Comparison of ENCODE assay signal across 8 mouse cellular contexts in genomic region chr9:44361931-44362330, GRCm38 (mm10). TPM values are rescaled to one million over a fixed set of nuclear protein-coding genes. Genes with fewer than 3 reads are reported as not detected.
DNase-seq lines count a peak whose midpoint lies in the region; ATAC-seq and TF ChIP-seq lines count a peak whose summit lies in the region.
"Not testable (repeated sequence)": the region's sequence is repeated elsewhere in the genome, so short reads cannot be mapped to it uniquely, and the experiment has no call there.

No protein-coding gene starts in this region.

- TF ChIP-seq RAD21 in MEL (IDR thresholded peaks at IDR 0.05; ENCODE audit: low read depth, low read length) = not testable (repeated sequence)

- not testable (repeated sequence) for H3K9me3 ChIP-seq in MEL (replicated peaks; ENCODE audit: insufficient read depth, low read length); erythroblast, embryonic 14.5 days (ENCODE audit: control insufficient read depth, low read length); heart, embryonic 12.5 days (replicated peaks); hindbrain, postnatal 0 days (ENCODE audit: low read length); limb, embryonic 11.5 days (ENCODE audit: control insufficient read depth, low read length); lung, embryonic 14.5 days (ENCODE audit: low read depth, low read length); midbrain, postnatal 0 days (ENCODE audit: low read length); stomach, postnatal 0 days (ENCODE audit: control insufficient read depth, low read length)

- TF ChIP-seq POLR2A in MEL (IDR thresholded peaks at IDR 0.05; ENCODE audit: control insufficient read depth in 1 of 2, insufficient read depth in 1 of 2, low read depth in 1 of 2, low read length in 2 of 2, poor library complexity in 1 of 2) = not testable (repeated sequence)

- H3K27ac ChIP-seq in MEL (ENCODE audit: control insufficient read depth, low read depth, low read length) = peak overlapping the region; percentile 86
- not testable (repeated sequence) for H3K27ac ChIP-seq in heart, embryonic 12.5 days (ENCODE audit: poor library complexity, severe bottlenecking); limb, embryonic 11.5 days (replicated peaks; ENCODE audit: low read depth, low read length)
- H3K27ac ChIP-seq in hindbrain, postnatal 0 days = peak overlapping the region; percentile 67; the same call in 1 of the 2 replicates
- H3K27ac ChIP-seq in lung, embryonic 14.5 days (ENCODE audit: low read depth) = 0 out of 2 replicates have a peak overlapping the region, but pooled peaks have one; percentile 64
- H3K27ac ChIP-seq in midbrain, postnatal 0 days (ENCODE audit: low read depth, low read length) = 0 out of 2 replicates have a peak overlapping the region, but pooled peaks have one; percentile 78
- H3K27ac ChIP-seq in stomach, postnatal 0 days (replicated peaks) = 0 out of 2 replicates have a peak overlapping the region, but pooled peaks have one; percentile 6

- H3K4me1 ChIP-seq in MEL (ENCODE audit: control insufficient read depth in 1 of 2, insufficient read depth in 2 of 2, low read length in 2 of 2); heart, embryonic 12.5 days (replicated peaks); hindbrain, postnatal 0 days (ENCODE audit: insufficient read depth, low read length); limb, embryonic 11.5 days (ENCODE audit: control insufficient read depth, insufficient read depth, low read length); lung, embryonic 14.5 days (ENCODE audit: insufficient read depth); midbrain, postnatal 0 days (ENCODE audit: insufficient read depth, low read length); stomach, postnatal 0 days (replicated peaks; ENCODE audit: control insufficient read depth, insufficient read depth): not testable (repeated sequence)
- peaks cover 32% of the 10 kb centered on the region for H3K4me1 ChIP-seq in erythroblast, embryonic 14.5 days (ENCODE audit: control insufficient read depth)

- not testable (repeated sequence) for TF ChIP-seq CTCF in MEL (IDR thresholded peaks at IDR 0.05 in 2 of 3, conservative IDR thresholded peaks at IDR 0.05 in 1 of 3; ENCODE audit: control insufficient read depth in 1 of 3, insufficient read depth in 1 of 3, low read depth in 2 of 3, low read length in 3 of 3, poor library complexity in 1 of 3, severe bottlenecking in 1 of 3); hindbrain, postnatal 0 days (IDR thresholded peaks at IDR 0.05; ENCODE audit: low read depth); lung, embryonic 14.5 days (IDR thresholded peaks at IDR 0.05; ENCODE audit: low read depth); midbrain, postnatal 0 days (IDR thresholded peaks at IDR 0.05); stomach, postnatal 0 days (IDR thresholded peaks at IDR 0.05; ENCODE audit: low read depth)

- not testable (repeated sequence) for DNase-seq in MEL (ENCODE audit: low read depth, low spot score); hindbrain, postnatal 0 days (ENCODE audit: low spot score); limb, embryonic 11.5 days (ENCODE audit: low spot score); lung, embryonic 14.5 days; midbrain, postnatal 0 days (ENCODE audit: low spot score); stomach, postnatal 0 days (ENCODE audit: low spot score)

- not testable (repeated sequence) for TF ChIP-seq EP300 in MEL (IDR thresholded peaks at IDR 0.05; ENCODE audit: low read depth in 1 of 2, low read length in 2 of 2); stomach, postnatal 0 days (optimal IDR thresholded peaks at IDR 0.05)

- H3K9ac ChIP-seq in MEL (ENCODE audit: control insufficient read depth, low read depth, low read length, poor library complexity, severe bottlenecking) = peak overlapping the region; percentile 51
- H3K9ac ChIP-seq in heart, embryonic 12.5 days; hindbrain, postnatal 0 days (replicated peaks; ENCODE audit: low read length); midbrain, postnatal 0 days (replicated peaks; ENCODE audit: low read length, poor library complexity, severe bottlenecking); stomach, postnatal 0 days (ENCODE audit: low read length): not testable (repeated sequence)
- peak overlapping the region; percentile 60; the same call in 1 of the 2 replicates for H3K9ac ChIP-seq in limb, embryonic 11.5 days (ENCODE audit: low read length)
- peak overlapping the region; percentile 64; the same call in 1 of the 2 replicates for H3K9ac ChIP-seq in lung, embryonic 14.5 days

- H3K4me2 ChIP-seq in heart, embryonic 12.5 days = peak overlapping the region; percentile 96
- H3K4me2 ChIP-seq in hindbrain, postnatal 0 days (ENCODE audit: low read depth, low read length) = peak overlapping the region; percentile 74
- H3K4me2 ChIP-seq in limb, embryonic 11.5 days (ENCODE audit: low read depth, severe bottlenecking) = peak overlapping the region; percentile 47
- peak overlapping the region; percentile 80 for H3K4me2 ChIP-seq in lung, embryonic 14.5 days
- peak overlapping the region; percentile 66 for H3K4me2 ChIP-seq in midbrain, postnatal 0 days (ENCODE audit: low read depth, low read length, poor library complexity, severe bottlenecking)
- H3K4me2 ChIP-seq in stomach, postnatal 0 days (replicated peaks; ENCODE audit: low read depth) = peak overlapping the region; percentile 76

- not testable (repeated sequence) for H3K27me3 ChIP-seq in MEL (ENCODE audit: control insufficient read depth in 1 of 2, insufficient read depth in 2 of 2, low read length in 2 of 2); erythroblast, embryonic 14.5 days (ENCODE audit: control insufficient read depth); heart, embryonic 12.5 days (replicated peaks); hindbrain, postnatal 0 days (ENCODE audit: insufficient read depth, low read length); limb, embryonic 11.5 days (ENCODE audit: control insufficient read depth, insufficient read depth, low read length); lung, embryonic 14.5 days (ENCODE audit: insufficient read depth, low read length); midbrain, postnatal 0 days (ENCODE audit: insufficient read depth, low read length); stomach, postnatal 0 days (ENCODE audit: control insufficient read depth, insufficient read depth, low read length)

- not testable (repeated sequence) for H3K36me3 ChIP-seq in MEL (ENCODE audit: control insufficient read depth in 1 of 2, insufficient read depth in 2 of 2, low read length in 2 of 2); limb, embryonic 11.5 days (ENCODE audit: control insufficient read depth, insufficient read depth, low read length); midbrain, postnatal 0 days (ENCODE audit: insufficient read depth, low read length)
- peaks cover 29% of the 10 kb centered on the region for H3K36me3 ChIP-seq in erythroblast, embryonic 14.5 days (ENCODE audit: control insufficient read depth)
- peaks cover 24% of the 10 kb centered on the region for H3K36me3 ChIP-seq in heart, embryonic 12.5 days
- H3K36me3 ChIP-seq in hindbrain, postnatal 0 days (ENCODE audit: insufficient read depth, low read length) = peaks cover 18% of the 10 kb centered on the region; the same call in 1 of the 2 replicates
- H3K36me3 ChIP-seq in lung, embryonic 14.5 days (ENCODE audit: insufficient read depth) = peaks cover 29% of the 10 kb centered on the region
- peaks cover 12% of the 10 kb centered on the region for H3K36me3 ChIP-seq in stomach, postnatal 0 days (ENCODE audit: control insufficient read depth, insufficient read depth, low read length)

- not testable (repeated sequence) for ATAC-seq in heart, embryonic 12.5 days (ENCODE audit: insufficient number of reproducible peaks, low FRiP score)
- ATAC-seq in hindbrain, postnatal 0 days = peak; percentile 49
- peak; percentile 39 for ATAC-seq in limb, embryonic 11.5 days (ENCODE audit: insufficient number of reproducible peaks, low FRiP score, low TSS enrichment, low read depth)
- peak; percentile 33; the same call in 1 of the 2 replicates for ATAC-seq in lung, embryonic 14.5 days (ENCODE audit: insufficient read depth)
- peak; percentile 47; the same call in 1 of the 2 replicates for ATAC-seq in midbrain, postnatal 0 days (ENCODE audit: low FRiP score)
- 0 out of 2 replicates have a peak, but pooled peaks have one; percentile 28 for ATAC-seq in stomach, postnatal 0 days (ENCODE audit: low FRiP score, low TSS enrichment)

- peaks cover 12% of the 10 kb centered on the region for H3K79me2 ChIP-seq in MEL (ENCODE audit: control insufficient read depth, insufficient read depth, low read length, poor library complexity)

- H3K4me3 ChIP-seq in MEL (ENCODE audit: control insufficient read depth in 1 of 2, insufficient read depth in 1 of 2, low read depth in 2 of 2, low read length in 2 of 2) = peak overlapping the region; percentile 11 to 37; a peak in 2 of 4 replicates
- H3K4me3 ChIP-seq in erythroblast, embryonic 14.5 days (replicated peaks) = peak overlapping the region; percentile 82
- peak overlapping the region; percentile 99 for H3K4me3 ChIP-seq in heart, embryonic 12.5 days
- H3K4me3 ChIP-seq in hindbrain, postnatal 0 days (ENCODE audit: low read length) = peak overlapping the region; percentile 50
- peak overlapping the region; percentile 69 for H3K4me3 ChIP-seq in limb, embryonic 11.5 days (ENCODE audit: low read depth, low read length)
- peak overlapping the region; percentile 64 for H3K4me3 ChIP-seq in lung, embryonic 14.5 days (ENCODE audit: low read depth, low read length)
- H3K4me3 ChIP-seq in midbrain, postnatal 0 days (ENCODE audit: low read depth, low read length) = peak overlapping the region; percentile 65
- H3K4me3 ChIP-seq in stomach, postnatal 0 days (ENCODE audit: low read depth, low read length) = peak overlapping the region; percentile 77; the same call in 1 of the 2 replicates

- WGBS in heart, embryonic 12.5 days = 45% methylated on average over 4 of the region's 4 CpGs
- WGBS in hindbrain, postnatal 0 days = 37% methylated on average over 4 of the region's 4 CpGs
- WGBS in limb, embryonic 11.5 days = 48% methylated on average over 4 of the region's 4 CpGs
- 41% methylated on average over 4 of the region's 4 CpGs for WGBS in lung, embryonic 14.5 days
- WGBS in midbrain, postnatal 0 days = 43% methylated on average over 4 of the region's 4 CpGs
- 45% methylated on average over 4 of the region's 4 CpGs for WGBS in stomach, postnatal 0 days

RNA-seq across cellular contexts. Expression of gene Vps11, which starts 0.5 kb away (rescaled TPM):
- 18.4 and 18.6 TPM in 2 replicates for total RNA-seq in MEL (2012; rRNA removed)
- polyA plus RNA-seq in MEL (2012; ENCODE audit: insufficient read depth in 1 of 2, insufficient read length in 2 of 2, low read depth in 1 of 2, low replicate concordance in 2 of 2, missing spikeins in 1 of 2) = 10 to 100 TPM in 1 of 2 experiments, not detected in 1; 27.1 TPM
- 1.4 and 1.5 TPM in 2 replicates for polyA plus RNA-seq in erythroblast, embryonic 14.5 days (2012)
- polyA plus RNA-seq in heart, embryonic 12.5 days (2016; fragmentation: Nextera tagmentation; extraction: Ambion mirVana) = 19.7 and 21.8 TPM in 2 replicates
- 41.6 and 53.2 TPM in 2 replicates for total RNA-seq in hindbrain, postnatal 0 days (2014; rRNA removed)
- 39.3 and 39.9 TPM in 2 replicates for polyA plus RNA-seq in hindbrain, postnatal 0 days (2015; fragmentation: Nextera tagmentation; extraction: Ambion mirVana)
- polyA plus RNA-seq in limb, embryonic 11.5 days (2014; fragmentation: Nextera tagmentation; extraction: Ambion mirVana) = 26.4 and 26.6 TPM in 2 replicates
- 26.0 and 26.8 TPM in 2 replicates for polyA plus RNA-seq in lung, embryonic 14.5 days (2014; fragmentation: Nextera tagmentation; extraction: Ambion mirVana)
- total RNA-seq in midbrain, postnatal 0 days (2014; rRNA removed) = 41.5 and 42.6 TPM in 2 replicates
- polyA plus RNA-seq in midbrain, postnatal 0 days (2015; fragmentation: Nextera tagmentation; extraction: Ambion mirVana) = 41.5 and 43.3 TPM in 2 replicates
- polyA plus RNA-seq in stomach, postnatal 0 days (2015; fragmentation: Nextera tagmentation; extraction: Ambion mirVana) = 15.8 and 18.2 TPM in 2 replicates

RNA-seq across cellular contexts. Expression of gene Hyou1, which starts 17.4 kb away (rescaled TPM):
- 137 and 186 TPM in 2 replicates for total RNA-seq in MEL (2012; rRNA removed)
- 100 to 1,000 TPM in 1 of 2 experiments, not detected in 1; 160 TPM for polyA plus RNA-seq in MEL (2012; ENCODE audit: insufficient read depth in 1 of 2, insufficient read length in 2 of 2, low read depth in 1 of 2, low replicate concordance in 2 of 2, missing spikeins in 1 of 2)
- 0.69 and 0.80 TPM in 2 replicates for polyA plus RNA-seq in erythroblast, embryonic 14.5 days (2012)
- polyA plus RNA-seq in heart, embryonic 12.5 days (2016; fragmentation: Nextera tagmentation; extraction: Ambion mirVana) = 21.5 and 23.6 TPM in 2 replicates
- 60.6 and 95.7 TPM in 2 replicates for total RNA-seq in hindbrain, postnatal 0 days (2014; rRNA removed)
- polyA plus RNA-seq in hindbrain, postnatal 0 days (2015; fragmentation: Nextera tagmentation; extraction: Ambion mirVana) = 15.5 and 17.4 TPM in 2 replicates
- 36.1 and 39.7 TPM in 2 replicates for polyA plus RNA-seq in limb, embryonic 11.5 days (2014; fragmentation: Nextera tagmentation; extraction: Ambion mirVana)
- 38.4 and 39.7 TPM in 2 replicates for polyA plus RNA-seq in lung, embryonic 14.5 days (2014; fragmentation: Nextera tagmentation; extraction: Ambion mirVana)
- 64.7 and 78.8 TPM in 2 replicates for total RNA-seq in midbrain, postnatal 0 days (2014; rRNA removed)
- 16.9 and 18.5 TPM in 2 replicates for polyA plus RNA-seq in midbrain, postnatal 0 days (2015; fragmentation: Nextera tagmentation; extraction: Ambion mirVana)
- 18.0 and 18.5 TPM in 2 replicates for polyA plus RNA-seq in stomach, postnatal 0 days (2015; fragmentation: Nextera tagmentation; extraction: Ambion mirVana)

RNA-seq across cellular contexts. Expression of gene Hmbs, which starts 17.9 kb away (rescaled TPM):
- total RNA-seq in MEL (2012; rRNA removed) = 110 and 145 TPM in 2 replicates
- polyA plus RNA-seq in MEL (2012; ENCODE audit: insufficient read depth in 1 of 2, insufficient read length in 2 of 2, low read depth in 1 of 2, low replicate concordance in 2 of 2, missing spikeins in 1 of 2) = 100 to 1,000 TPM in 1 of 2 experiments, not detected in 1; 138 TPM
- polyA plus RNA-seq in erythroblast, embryonic 14.5 days (2012) = 331 and 361 TPM in 2 replicates
- polyA plus RNA-seq in heart, embryonic 12.5 days (2016; fragmentation: Nextera tagmentation; extraction: Ambion mirVana) = 158 and 176 TPM in 2 replicates
- total RNA-seq in hindbrain, postnatal 0 days (2014; rRNA removed) = 38.7 and 38.8 TPM in 2 replicates
- 64.3 and 67.3 TPM in 2 replicates for polyA plus RNA-seq in hindbrain, postnatal 0 days (2015; fragmentation: Nextera tagmentation; extraction: Ambion mirVana)
- polyA plus RNA-seq in limb, embryonic 11.5 days (2014; fragmentation: Nextera tagmentation; extraction: Ambion mirVana) = 145 and 153 TPM in 2 replicates
- polyA plus RNA-seq in lung, embryonic 14.5 days (2014; fragmentation: Nextera tagmentation; extraction: Ambion mirVana) = 128 and 131 TPM in 2 replicates
- 30.1 and 31.7 TPM in 2 replicates for total RNA-seq in midbrain, postnatal 0 days (2014; rRNA removed)
- 55.5 and 56.9 TPM in 2 replicates for polyA plus RNA-seq in midbrain, postnatal 0 days (2015; fragmentation: Nextera tagmentation; extraction: Ambion mirVana)
- 68.8 and 71.5 TPM in 2 replicates for polyA plus RNA-seq in stomach, postnatal 0 days (2015; fragmentation: Nextera tagmentation; extraction: Ambion mirVana)

RNA-seq across cellular contexts. Expression of gene H2afx, which starts 27.4 kb away (rescaled TPM):
- total RNA-seq in MEL (2012; rRNA removed) = 805 and 828 TPM in 2 replicates
- 10 to 100 TPM in 1 of 2 experiments, not detected in 1; 89.6 TPM for polyA plus RNA-seq in MEL (2012; ENCODE audit: insufficient read depth in 1 of 2, insufficient read length in 2 of 2, low read depth in 1 of 2, low replicate concordance in 2 of 2, missing spikeins in 1 of 2)
- 364 and 434 TPM in 2 replicates for polyA plus RNA-seq in erythroblast, embryonic 14.5 days (2012)
- polyA plus RNA-seq in heart, embryonic 12.5 days (2016; fragmentation: Nextera tagmentation; extraction: Ambion mirVana) = 221 and 231 TPM in 2 replicates
- total RNA-seq in hindbrain, postnatal 0 days (2014; rRNA removed) = 272 and 314 TPM in 2 replicates
- 123 and 136 TPM in 2 replicates for polyA plus RNA-seq in hindbrain, postnatal 0 days (2015; fragmentation: Nextera tagmentation; extraction: Ambion mirVana)
- 507 and 525 TPM in 2 replicates for polyA plus RNA-seq in limb, embryonic 11.5 days (2014; fragmentation: Nextera tagmentation; extraction: Ambion mirVana)
- polyA plus RNA-seq in lung, embryonic 14.5 days (2014; fragmentation: Nextera tagmentation; extraction: Ambion mirVana) = 391 and 419 TPM in 2 replicates
- 91.7 and 145 TPM in 2 replicates for total RNA-seq in midbrain, postnatal 0 days (2014; rRNA removed)
- 112 and 119 TPM in 2 replicates for polyA plus RNA-seq in midbrain, postnatal 0 days (2015; fragmentation: Nextera tagmentation; extraction: Ambion mirVana)
- 78.7 and 93.6 TPM in 2 replicates for polyA plus RNA-seq in stomach, postnatal 0 days (2015; fragmentation: Nextera tagmentation; extraction: Ambion mirVana)

RNA-seq across cellular contexts. Expression of gene Slc37a4, which starts 34.7 kb away (rescaled TPM):
- 29.0 and 31.9 TPM in 2 replicates for total RNA-seq in MEL (2012; rRNA removed)
- polyA plus RNA-seq in MEL (2012; ENCODE audit: insufficient read depth in 1 of 2, insufficient read length in 2 of 2, low read depth in 1 of 2, low replicate concordance in 2 of 2, missing spikeins in 1 of 2) = 10 to 100 TPM in 1 of 2 experiments, not detected in 1; 35.3 TPM
- 0.23 and 0.31 TPM in 2 replicates for polyA plus RNA-seq in erythroblast, embryonic 14.5 days (2012)
- polyA plus RNA-seq in heart, embryonic 12.5 days (2016; fragmentation: Nextera tagmentation; extraction: Ambion mirVana) = 28.1 and 33.0 TPM in 2 replicates
- total RNA-seq in hindbrain, postnatal 0 days (2014; rRNA removed) = 72.7 and 93.9 TPM in 2 replicates
- 40.2 and 40.3 TPM in 2 replicates for polyA plus RNA-seq in hindbrain, postnatal 0 days (2015; fragmentation: Nextera tagmentation; extraction: Ambion mirVana)
- polyA plus RNA-seq in limb, embryonic 11.5 days (2014; fragmentation: Nextera tagmentation; extraction: Ambion mirVana) = 10.1 and 10.6 TPM in 2 replicates
- polyA plus RNA-seq in lung, embryonic 14.5 days (2014; fragmentation: Nextera tagmentation; extraction: Ambion mirVana) = 15.5 and 15.8 TPM in 2 replicates
- 70.7 and 99.6 TPM in 2 replicates for total RNA-seq in midbrain, postnatal 0 days (2014; rRNA removed)
- polyA plus RNA-seq in midbrain, postnatal 0 days (2015; fragmentation: Nextera tagmentation; extraction: Ambion mirVana) = 35.9 and 42.2 TPM in 2 replicates
- polyA plus RNA-seq in stomach, postnatal 0 days (2015; fragmentation: Nextera tagmentation; extraction: Ambion mirVana) = 18.1 and 18.4 TPM in 2 replicates

Comparison
In these comparisons a context has a peak if more than half of its experiments do, and no peak if none do; other contexts are left out.
1. H3K4me3 ChIP-seq: peak in every context shown above with its lines; median percentile 99 in heart, embryonic 12.5 days; 82 in erythroblast, embryonic 14.5 days; 77 in stomach, postnatal 0 days; 69 in limb, embryonic 11.5 days; 65 in midbrain, postnatal 0 days; 64 in lung, embryonic 14.5 days; 50 in hindbrain, postnatal 0 days; 24 in MEL.